Mouse (Mus musculus) liver, adult 2 months (tissue): Measurements from ENCODE around the gene Apoc2. TPM values are rescaled to one million over a fixed set of nuclear protein-coding genes. Genes with fewer than 3 reads are reported as not detected.

Experiments
- DNase-seq: peaks from one replicate; pipeline ENCODE4 v3.0.0-alpha.2; 2011; ENCODE audit warnings: low read depth, low spot score; ENCODE audit errors: extremely low read depth
- H3K27ac ChIP-seq: fragments of 200-500 bp; replicated peaks from 2 replicates; pipeline ENCODE4 v1.5.1; 2012; ENCODE audit warnings: low read depth, mild to moderate bottlenecking, control low read depth, inconsistent platforms, low read length; ENCODE audit not compliant: insufficient read depth
- H3K27me3 ChIP-seq: fragments of 200-500 bp; 2 replicates; pipeline ENCODE4 v1.6.1; 2012; ENCODE audit warnings: mild to moderate bottlenecking, moderate library complexity, low read length, inconsistent platforms; ENCODE audit not compliant: control insufficient read depth, insufficient read depth
- H3K36me3 ChIP-seq: fragments of 200-500 bp; 2 replicates; pipeline ENCODE4 v1.6.1; 2012; ENCODE audit warnings: low read length, inconsistent platforms; ENCODE audit not compliant: control insufficient read depth, insufficient read depth
- H3K4me1 ChIP-seq: fragments of 200-500 bp; 2 replicates; pipeline ENCODE4 v1.6.1; 2011; ENCODE audit warnings: low read length; ENCODE audit not compliant: control insufficient read depth, insufficient read depth
- H3K4me3 ChIP-seq: fragments of 200-500 bp; 2 replicates; pipeline ENCODE4 v1.5.1; 2011; ENCODE audit warnings: low read depth, mild to moderate bottlenecking, control low read depth, low read length, moderate library complexity; ENCODE audit not compliant: insufficient read depth
- H3K79me2 ChIP-seq: fragments of 200-500 bp; 2 replicates; pipeline ENCODE4 v1.6.1; 2012; ENCODE audit warnings: inconsistent platforms, mild to moderate bottlenecking, low read length, moderate library complexity; ENCODE audit not compliant: control insufficient read depth, insufficient read depth
- H3K9ac ChIP-seq: fragments of 200-500 bp; 2 replicates; pipeline ENCODE4 v1.6.1; 2012; ENCODE audit warnings: low read depth, mild to moderate bottlenecking, control low read depth, inconsistent platforms, low read length
- CTCF ChIP-seq: fragments of 200-500 bp; IDR thresholded peaks from 2 replicates; pipeline ENCODE4 v1.5.1; 2011; ENCODE audit warnings: low read depth, low read length, control low read depth
- POLR2A ChIP-seq: fragments of 200-500 bp; IDR thresholded peaks from 2 replicates; pipeline ENCODE4 v1.6.1; 2011; ENCODE audit warnings: low read length, control low read depth; ENCODE audit not compliant: insufficient read depth; ENCODE audit errors: extremely low read depth
- WGBS: fragments of 180-500 bp; shearing (Covaris S2); methylation state at CpG from one replicate; pipeline ENCODE4 v1.1.7; 2018; 5-methylcytosine and 5-hydroxymethylcytosine counted together
- polyA plus RNA-seq: library from polyadenylated mRNA; depleted of rRNA; stranded (reverse); fragments of >200 nt; gene quantifications from 2 replicates; pipeline ENCODE4 v1.2.3, GENCODE M21; 2012
- total RNA-seq: library from RNA; depleted of rRNA; stranded (reverse); fragments of >200 nt; gene quantifications from 2 replicates; pipeline ENCODE4 v1.2.3, GENCODE M21; 2014

The Apoc2 gene
- total and polyA plus RNA-seq, 2 experiments, result 221 to 283 TPM

GRCm38 (mm10) chr7:19664455-19664954 lies 13.2 kb downstream of the Apoc2 start:
- WGBS, result under 1% methylated on average over 37 of the region's 37 CpGs
- peak overlapping the region; percentile 50 for H3K27ac ChIP-seq
- H3K79me2 ChIP-seq, result peaks cover 40% of the 10 kb centered on the region
- H3K27me3 ChIP-seq, result no peaks in the 10 kb centered on the region
- H3K4me1 ChIP-seq, result peaks cover 15% of the 10 kb centered on the region
- no peak for TF ChIP-seq CTCF
- peak overlapping the region; percentile 93 for H3K9ac ChIP-seq
- no peaks in the 10 kb centered on the region for H3K36me3 ChIP-seq
- no peak for DNase-seq
- H3K4me3 ChIP-seq, result peak overlapping the region; percentile 95

GRCm38 (mm10) chr7:19663940-19664339 lies 13.8 kb downstream of the Apoc2 start:
- Histone ChIP-seq H3K9ac (peak overlapping the region; percentile 93), H3K27ac (no peak overlapping the region), H3K4me1 (peaks cover 11% of the 10 kb centered on the region), H3K79me2 (peaks cover 40% of the 10 kb centered on the region), H3K36me3 (peaks cover 1% of the 10 kb centered on the region; the same call in 1 of the 2 replicates), H3K4me3 (peak overlapping the region; percentile 95), H3K27me3 (no peaks in the 10 kb centered on the region)
- 13% methylated on average over 8 of the region's 8 CpGs for WGBS
- no peak for TF ChIP-seq POLR2A
- TF ChIP-seq CTCF, result no peak
- DNase-seq, result no peak

GRCm38 (mm10) chr7:19652614-19653013 lies 25.1 kb downstream of the Apoc2 start:
- TF ChIP-seq POLR2A, result no peak
- TF ChIP-seq CTCF, result no peak
- H3K4me3 ChIP-seq, result no peak overlapping the region
- H3K9ac ChIP-seq, result no peak overlapping the region
- no peaks in the 10 kb centered on the region for H3K27me3 ChIP-seq
- peaks cover 7% of the 10 kb centered on the region; the same call in 1 of the 2 replicates for H3K79me2 ChIP-seq
- WGBS, result 92% methylated on average over 2 of the region's 2 CpGs
- H3K27ac ChIP-seq, result no peak overlapping the region
- peaks cover 25% of the 10 kb centered on the region; the same call in 1 of the 2 replicates for H3K36me3 ChIP-seq
- no peaks in the 10 kb centered on the region for H3K4me1 ChIP-seq
- no peak for DNase-seq

- no peak for TF ChIP-seq CTCF
- TF ChIP-seq POLR2A, result no peak
- no peaks in the 10 kb centered on the region for H3K27me3 ChIP-seq
- no peaks in the 10 kb centered on the region for H3K4me1 ChIP-seq
- no peak for DNase-seq
- H3K27ac ChIP-seq, result no peak overlapping the region
- no peak overlapping the region for H3K9ac ChIP-seq
- H3K36me3 ChIP-seq, result peaks cover 25% of the 10 kb centered on the region; the same call in 1 of the 2 replicates
- no peak overlapping the region for H3K4me3 ChIP-seq
- H3K79me2 ChIP-seq, result peaks cover 7% of the 10 kb centered on the region; the same call in 1 of the 2 replicates
- WGBS, result 83% methylated on average over 6 of the region's 6 CpGs
Observed at GRCm38 (mm10) chr7:19651063-19651786, 26.5 kb downstream of the Apoc2 start.

- no peaks in the 10 kb centered on the region for H3K4me1 ChIP-seq
- no peaks in the 10 kb centered on the region for H3K79me2 ChIP-seq
- no peak for DNase-seq
- H3K27me3 ChIP-seq, result no peaks in the 10 kb centered on the region
- WGBS, result 96% methylated on average over 4 of the region's 4 CpGs
- TF ChIP-seq CTCF (no peak), POLR2A (no peak)
- no peak overlapping the region for H3K4me3 ChIP-seq
- H3K27ac ChIP-seq, result no peak overlapping the region
- peaks cover 20% of the 10 kb centered on the region for H3K36me3 ChIP-seq
- H3K9ac ChIP-seq, result no peak overlapping the region
Observed at GRCm38 (mm10) chr7:19641223-19641622, 36.5 kb downstream of the Apoc2 start.

GRCm38 (mm10) chr7:19635074-19635827 lies 42.5 kb downstream of the Apoc2 start:
- no peaks in the 10 kb centered on the region for H3K4me1 ChIP-seq
- H3K79me2 ChIP-seq, result no peaks in the 10 kb centered on the region
- no peak for TF ChIP-seq POLR2A
- TF ChIP-seq CTCF, result no peak
- H3K36me3 ChIP-seq, result peaks cover 5% of the 10 kb centered on the region
- no peaks in the 10 kb centered on the region for H3K27me3 ChIP-seq
- no peak overlapping the region for H3K4me3 ChIP-seq
- 78% methylated on average over 11 of the region's 11 CpGs for WGBS
- H3K9ac ChIP-seq, result no peak overlapping the region
- no peak overlapping the region for H3K27ac ChIP-seq
- DNase-seq, result no peak
